ENCODE assay signal across 9 mouse cellular contexts in genomic region chr13:109759201-109759600, GRCm38 (mm10).
DNase-seq lines count a peak whose midpoint lies in the region; ATAC-seq and TF ChIP-seq lines count a peak whose summit lies in the region.
"Had no signal": no experiment of that assay in that cellular context is flagged by ENCODE, and none has a peak within 500 bp of the region (broad histone marks: within the 10 kb centered on the region; RNA-seq: fewer than 3 reads in every experiment).

No protein-coding gene starts in this region.

- DNase-seq in heart, postnatal 0 days (ENCODE audit: low spot score): peak; percentile 25
- no peak for DNase-seq in heart, adult 8-10 months (ENCODE audit: low spot score)
- DNase-seq in testis, postnatal 14 days (ENCODE audit: low spot score): no peak
- DNase-seq in embryonic facial prominence, embryonic 11.5 days (ENCODE audit: low spot score): peak; percentile 62
- DNase-seq in retina, postnatal 1 day: peak; percentile 45
- DNase-seq in left cerebral cortex, postnatal 25 days (ENCODE audit: low spot score in 2 of 2): no peak
- DNase-seq in left cerebral cortex, adult 8-10 months (ENCODE audit: low spot score in 2 of 2): no peak

- TF ChIP-seq POLR2A in testis, adult 2 months (IDR thresholded peaks at IDR 0.05; ENCODE audit: control insufficient read depth, low read depth, low read length): no peak

- 0 out of 2 replicates have a peak, but pooled peaks have one; percentile 44 for ATAC-seq in heart, postnatal 0 days (ENCODE audit: insufficient read depth, low read depth)
- no peak for ATAC-seq in embryonic facial prominence, embryonic 11.5 days (replicated peaks; ENCODE audit: insufficient number of reproducible peaks, low FRiP score, low TSS enrichment, low read depth)

- H3K27me3 ChIP-seq in heart, postnatal 0 days (ENCODE audit: control insufficient read depth, insufficient read depth, low read length): no peaks in the 10 kb centered on the region
- H3K27me3 ChIP-seq in testis, adult 2 months (ENCODE audit: control insufficient read depth, insufficient read depth, low read length): no peaks in the 10 kb centered on the region
- H3K27me3 ChIP-seq in embryonic facial prominence, embryonic 11.5 days (ENCODE audit: control insufficient read depth, insufficient read depth, low read length): no peaks in the 10 kb centered on the region
- H3K27me3 ChIP-seq: neural tube, embryonic 12.5 days had no signal

- H3K27ac ChIP-seq in heart, postnatal 0 days (ENCODE audit: low read depth): no peak overlapping the region
- no peak overlapping the region for H3K27ac ChIP-seq in testis, adult 2 months (ENCODE audit: control insufficient read depth, insufficient read depth, low read depth, low read length)
- H3K27ac ChIP-seq in embryonic facial prominence, embryonic 11.5 days (replicated peaks; ENCODE audit: low read depth, low read length): no peak overlapping the region
- H3K27ac ChIP-seq: neural tube, embryonic 12.5 days had no signal

- no peak overlapping the region for H3K9ac ChIP-seq in heart, postnatal 0 days (replicated peaks; ENCODE audit: low read depth, low read length)
- no peak overlapping the region for H3K9ac ChIP-seq in embryonic facial prominence, embryonic 11.5 days (replicated peaks; ENCODE audit: low read length)
- H3K9ac ChIP-seq: neural tube, embryonic 12.5 days had no signal

- H3K4me2 ChIP-seq in heart, postnatal 0 days (ENCODE audit: low read depth, low read length): no peak overlapping the region
- H3K4me2 ChIP-seq in embryonic facial prominence, embryonic 11.5 days (ENCODE audit: low read depth, low read length): no peak overlapping the region
- H3K4me2 ChIP-seq: neural tube, embryonic 12.5 days had no signal

- H3K36me3 ChIP-seq in heart, postnatal 0 days (replicated peaks; ENCODE audit: control insufficient read depth, insufficient read depth, low read length): no peaks in the 10 kb centered on the region
- H3K36me3 ChIP-seq in testis, adult 2 months (ENCODE audit: control insufficient read depth, insufficient read depth, low read length): no peaks in the 10 kb centered on the region
- H3K36me3 ChIP-seq in embryonic facial prominence, embryonic 11.5 days (replicated peaks; ENCODE audit: control insufficient read depth, insufficient read depth, low read depth, low read length): no peaks in the 10 kb centered on the region
- H3K36me3 ChIP-seq: neural tube, embryonic 12.5 days had no signal

- H3K9me3 ChIP-seq in heart, postnatal 0 days (replicated peaks; ENCODE audit: control insufficient read depth, low read length): no peaks in the 10 kb centered on the region
- H3K9me3 ChIP-seq in embryonic facial prominence, embryonic 11.5 days (replicated peaks; ENCODE audit: control insufficient read depth, low read length): no peaks in the 10 kb centered on the region
- H3K9me3 ChIP-seq: neural tube, embryonic 12.5 days had no signal

- 39% methylated on average over 5 of the region's 5 CpGs for WGBS in heart, postnatal 0 days
- WGBS in embryonic facial prominence, embryonic 11.5 days: 46% methylated on average over 5 of the region's 5 CpGs

- TF ChIP-seq EP300 in heart, postnatal 0 days (IDR thresholded peaks at IDR 0.05; ENCODE audit: low read depth): no peak

- TF ChIP-seq CTCF in heart, postnatal 0 days (IDR thresholded peaks at IDR 0.05; ENCODE audit: low read depth): peak; percentile 70
- peak; percentile 20; the same call in 1 of the 2 replicates for TF ChIP-seq CTCF in testis, adult 2 months (IDR thresholded peaks at IDR 0.05; ENCODE audit: control insufficient read depth, insufficient read depth, insufficient replicate concordance, low read depth, low read length)

- no peak overlapping the region for H3K4me3 ChIP-seq in heart, postnatal 0 days (ENCODE audit: low read depth, low read length)
- H3K4me3 ChIP-seq in testis, adult 2 months (ENCODE audit: control insufficient read depth, low read depth, low read length): no peak overlapping the region
- no peak overlapping the region for H3K4me3 ChIP-seq in embryonic facial prominence, embryonic 11.5 days (ENCODE audit: low read depth, low read length)
- H3K4me3 ChIP-seq: neural tube, embryonic 12.5 days had no signal

- peaks cover 6% of the 10 kb centered on the region; the same call in 1 of the 2 replicates for H3K4me1 ChIP-seq in heart, postnatal 0 days (ENCODE audit: control insufficient read depth, insufficient read depth)
- H3K4me1 ChIP-seq in testis, adult 2 months (ENCODE audit: control insufficient read depth, insufficient read depth, low read length): no peaks in the 10 kb centered on the region
- no peaks in the 10 kb centered on the region for H3K4me1 ChIP-seq in embryonic facial prominence, embryonic 11.5 days (ENCODE audit: control insufficient read depth, insufficient read depth, low read length)
- H3K4me1 ChIP-seq: neural tube, embryonic 12.5 days had no signal

- intact Hi-C loops in left cerebral cortex, postnatal 25 days (cut with DNase I): loop anchor here (5.0 kb wide), 1 partner anchor 142 kb away; no protein-coding TSS in a partner anchor

Comparison
In these comparisons a context has a peak if more than half of its experiments do, and no peak if none do; other contexts are left out.
1. DNase-seq: peak in heart, postnatal 0 days (single experiment), embryonic facial prominence, embryonic 11.5 days (single experiment) and retina, postnatal 1 day (single experiment); none in heart, adult 8-10 months (single experiment), testis, postnatal 14 days (single experiment), left cerebral cortex, postnatal 25 days (0 of 2) and left cerebral cortex, adult 8-10 months (0 of 2).